Mouse (Mus musculus) T-helper 2 cell (primary cell): Measurements from ENCODE around the gene Rbms3.

Experiments used
- in situ Hi-C: fragments of 300-600 bp; cut with MboI, MseI; formaldehyde crosslinking; loops from one replicate; pipeline ENCODE4 v1.15.1; 2025; ENCODE audit warnings: high pct_unique_total_duplicates

The Rbms3 gene

GRCm38 (mm10) chr9:117375776-117376175 lies 253.9 kb downstream of the Rbms3 start:
- in situ Hi-C loops: no loop called here

- in situ Hi-C loops: no loop called here
These were observed 256.5 kb downstream of the Rbms3 start for GRCm38 (mm10) chr9:117373164-117373741.

- in situ Hi-C loops: no loop called here
These were observed 257.7 kb downstream of the Rbms3 start for GRCm38 (mm10) chr9:117371980-117372379.

- in situ Hi-C loops: no loop called here
These were observed 259.6 kb downstream of the Rbms3 start for GRCm38 (mm10) chr9:117370086-117370485.

GRCm38 (mm10) chr9:117368016-117368415 lies 261.7 kb downstream of the Rbms3 start:
- in situ Hi-C loops: no loop called here

GRCm38 (mm10) chr9:117364610-117365009 lies 265.1 kb downstream of the Rbms3 start:
- in situ Hi-C loops: no loop called here

- in situ Hi-C loops: no loop called here
These were observed 268.3 kb downstream of the Rbms3 start for GRCm38 (mm10) chr9:117361431-117361830.

GRCm38 (mm10) chr9:117356764-117357442 lies 272.8 kb downstream of the Rbms3 start:
- in situ Hi-C loops: no loop called here

- in situ Hi-C loops: no loop called here
These were observed 274.2 kb downstream of the Rbms3 start for GRCm38 (mm10) chr9:117355501-117355900.

GRCm38 (mm10) chr9:117342336-117342735 lies 287.4 kb downstream of the Rbms3 start:
- in situ Hi-C loops: no loop called here

- in situ Hi-C loops: no loop called here
These were observed 299.0 kb downstream of the Rbms3 start for GRCm38 (mm10) chr9:117330681-117331080.

- in situ Hi-C loops: no loop called here
These were observed 310.4 kb downstream of the Rbms3 start for GRCm38 (mm10) chr9:117319271-117319670.

- in situ Hi-C loops: no loop called here
These were observed 311.3 kb downstream of the Rbms3 start for GRCm38 (mm10) chr9:117318461-117318860.

GRCm38 (mm10) chr9:117317251-117317650 lies 312.5 kb downstream of the Rbms3 start:
- in situ Hi-C loops: no loop called here

GRCm38 (mm10) chr9:117313642-117314041 lies 316.1 kb downstream of the Rbms3 start:
- in situ Hi-C loops: no loop called here

GRCm38 (mm10) chr9:117309809-117310208 lies 319.9 kb downstream of the Rbms3 start:
- in situ Hi-C loops: no loop called here

- in situ Hi-C loops: no loop called here
These were observed 330.7 kb downstream of the Rbms3 start for GRCm38 (mm10) chr9:117298991-117299390.

GRCm38 (mm10) chr9:117297662-117298531 lies 331.8 kb downstream of the Rbms3 start:
- in situ Hi-C loops: no loop called here

GRCm38 (mm10) chr9:117291066-117291850 lies 338.5 kb downstream of the Rbms3 start:
- in situ Hi-C loops: no loop called here

- in situ Hi-C loops: no loop called here
These were observed 354.9 kb downstream of the Rbms3 start for GRCm38 (mm10) chr9:117274846-117275245.

GRCm38 (mm10) chr9:117259614-117260013 lies 370.1 kb downstream of the Rbms3 start:
- in situ Hi-C loops: no loop called here

- in situ Hi-C loops: no loop called here
These were observed 376.4 kb downstream of the Rbms3 start for GRCm38 (mm10) chr9:117253361-117253760.
